Mouse (Mus musculus): Measurements from ENCODE around the gene Slco3a1.

The Slco3a1 gene

DNA sequence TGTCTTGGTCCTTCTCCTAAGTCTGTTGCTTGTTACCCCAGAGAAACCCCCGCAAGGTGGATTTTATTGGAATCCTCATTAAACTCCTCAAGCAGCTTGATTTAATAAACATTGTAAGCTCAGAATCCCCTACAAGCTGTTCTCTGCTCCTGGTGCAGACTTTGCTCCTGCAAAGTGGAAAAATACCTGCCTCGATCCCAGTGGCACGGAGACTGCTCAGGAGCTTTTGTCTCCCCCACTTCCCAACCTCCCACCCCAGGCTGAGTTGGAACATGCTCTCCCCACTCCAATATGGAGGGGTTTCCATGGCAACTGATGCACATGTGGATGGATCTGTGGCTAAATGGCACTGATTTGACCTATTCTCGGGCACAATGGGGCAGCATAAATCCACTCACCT is 268.0 kb downstream of the Slco3a1 start:
- DNase-seq (ENCODE audit: low spot score) = no peak

GRCm38 (mm10) chr7:74280371-74280770 is 274.2 kb downstream of the Slco3a1 start:
- no peak for DNase-seq (ENCODE audit: low spot score)

- DNase-seq (ENCODE audit: low spot score) = no peak
Measured at GRCm38 (mm10) chr7:74279356-74279755, 275.2 kb downstream of the Slco3a1 start.

DNA sequence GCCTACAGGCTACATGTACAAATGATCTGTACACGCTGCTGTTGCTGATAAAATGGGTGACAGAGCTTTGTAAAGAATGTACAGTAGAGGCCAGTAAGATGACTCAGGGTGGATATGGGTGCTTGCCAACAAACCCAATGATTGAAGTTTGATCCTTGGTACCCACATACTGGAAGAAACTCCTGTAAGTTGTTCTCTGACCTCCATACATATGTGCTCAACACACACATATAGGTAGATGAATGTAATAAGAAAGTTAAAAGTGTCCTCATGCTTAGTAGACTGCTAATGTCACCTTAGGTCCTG is 284.5 kb downstream of the Slco3a1 start:
- no peak for DNase-seq (ENCODE audit: low spot score)

DNA sequence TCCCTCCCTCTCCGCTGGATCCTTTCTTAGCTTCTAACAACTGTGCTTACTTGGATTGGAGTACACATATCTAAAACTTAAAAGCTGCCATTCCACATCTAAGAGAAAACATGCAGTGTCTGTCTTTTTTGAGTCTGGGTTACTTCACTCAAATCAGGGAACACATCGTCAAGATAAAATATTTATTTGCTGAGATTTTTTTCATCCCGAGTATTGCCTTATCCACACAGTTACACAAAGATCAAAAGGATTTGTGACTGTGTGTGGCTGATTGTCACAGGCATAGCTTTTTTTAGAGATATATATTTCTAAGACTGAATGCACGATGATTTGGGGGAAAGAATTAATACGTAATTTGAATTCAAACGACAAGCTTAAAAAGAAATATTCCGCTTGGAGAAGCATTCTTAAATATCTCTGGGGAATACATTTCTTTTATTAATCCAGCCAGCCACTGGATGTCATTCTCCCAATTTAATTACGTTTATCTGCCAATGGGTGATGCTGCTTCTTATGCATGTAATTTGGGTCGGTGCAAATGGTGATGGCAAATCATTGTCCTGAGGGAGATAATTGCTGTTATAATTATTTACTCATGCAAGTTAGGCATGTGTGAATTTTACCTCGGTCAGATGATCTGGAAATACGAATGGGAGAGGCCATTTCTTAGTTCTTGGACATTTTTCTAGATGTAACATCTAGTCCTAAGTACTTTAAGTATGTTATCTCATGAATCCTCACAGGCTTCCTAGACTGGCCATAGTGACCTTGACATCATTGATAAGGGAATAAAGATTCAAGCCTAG is 285.1 kb downstream of the Slco3a1 start:
- no peak for DNase-seq (ENCODE audit: low spot score)

DNA sequence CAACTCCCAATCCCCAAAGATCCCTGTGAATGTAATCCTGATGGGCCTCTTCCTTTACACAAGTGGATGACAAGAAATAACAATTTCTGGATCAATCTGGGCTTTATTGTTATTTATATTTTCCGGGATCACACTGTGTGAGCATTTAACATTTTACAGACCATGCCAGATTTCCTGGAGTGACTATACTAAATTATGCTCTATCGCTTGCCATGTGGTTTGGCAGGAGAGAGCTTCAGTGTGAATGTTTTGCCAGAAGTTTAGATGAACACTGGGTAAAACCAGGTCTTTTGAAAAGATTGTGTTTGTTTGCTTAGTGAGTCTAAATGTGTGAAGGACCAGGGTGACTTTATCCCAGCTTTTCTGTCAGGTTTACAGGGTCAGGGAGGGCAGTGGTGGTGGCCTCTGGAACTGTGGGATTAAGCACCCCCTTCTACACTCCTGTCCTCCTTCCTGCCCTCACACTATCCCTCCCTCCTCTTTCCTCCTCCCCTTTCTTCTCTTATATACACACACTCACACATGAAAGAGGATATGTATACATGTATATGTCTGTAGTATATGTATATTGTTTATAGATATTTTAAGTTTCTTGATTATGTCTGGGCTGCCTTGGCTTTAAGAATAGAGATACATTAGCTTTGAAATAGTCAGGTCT is 287.9 kb downstream of the Slco3a1 start:
- no peak for DNase-seq (ENCODE audit: low spot score)

GRCm38 (mm10) chr7:74256291-74256690 is 298.3 kb downstream of the Slco3a1 start:
- no peak for DNase-seq (ENCODE audit: low spot score)

DNA sequence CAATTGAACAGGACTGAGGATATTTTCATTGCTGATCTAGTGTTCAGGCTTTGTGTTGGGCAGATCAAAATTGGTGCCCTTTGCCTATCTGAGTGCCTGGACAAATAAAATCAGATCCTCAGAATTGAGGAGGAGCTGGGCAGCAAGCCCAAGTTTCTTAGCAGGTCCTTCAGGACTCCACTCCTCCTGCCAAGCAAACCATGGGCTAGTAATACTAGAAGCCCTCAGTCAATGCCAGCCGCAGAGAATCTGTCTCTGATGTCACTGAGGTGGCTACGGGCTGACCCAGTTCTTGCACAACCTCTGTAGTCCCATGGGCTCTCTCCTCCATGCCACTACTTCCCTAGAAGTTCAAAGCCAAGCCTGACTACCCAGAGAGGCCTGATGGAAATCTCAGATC is 302.5 kb downstream of the Slco3a1 start:
- DNase-seq (ENCODE audit: low spot score) = no peak

DNA sequence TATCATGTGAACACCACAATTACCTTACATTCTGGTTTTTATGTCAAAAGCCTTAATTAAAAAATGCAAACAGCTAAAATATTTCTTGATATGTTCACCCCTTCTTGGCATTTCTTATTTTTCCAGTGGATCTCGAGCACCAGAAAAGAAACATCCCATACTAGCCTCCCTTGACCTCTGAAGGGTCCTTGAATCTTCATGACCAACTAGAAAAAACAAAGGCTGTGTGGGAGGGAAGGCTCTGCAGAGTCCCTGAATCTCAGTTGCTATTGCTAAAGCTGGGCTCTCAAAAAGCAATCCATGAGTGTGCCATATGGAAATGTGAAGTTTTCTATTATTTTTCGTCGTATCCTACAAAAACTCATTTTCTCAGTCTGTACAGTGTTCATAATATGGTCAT is 313.3 kb downstream of the Slco3a1 start:
- DNase-seq (ENCODE audit: low spot score) = no peak

GRCm38 (mm10) chr7:74240459-74241172 is 314.0 kb downstream of the Slco3a1 start:
- DNase-seq (ENCODE audit: low spot score) = no peak
